Mouse (Mus musculus): ENCODE data around the gene Clip2. TPM values are rescaled to one million over a fixed set of nuclear protein-coding genes. Genes with fewer than 3 reads are reported as not detected.
A peak's percentile ranks its signal among the peaks of the same experiment; 100 is the strongest.

Gene Clip2
- total and polyA plus RNA-seq, 3 experiments: 5.4 to 16.7 (median 8.7) TPM

- Histone ChIP-seq H3K4me3 (replicated peaks in 1 of 3; ENCODE audit: low read depth in 2 of 3, low read length in 2 of 3, poor library complexity in 1 of 3) (no peak overlapping the region), H3K9me3 (replicated peaks; ENCODE audit: low read length) (no peaks in the 10 kb centered on the region), H3K36me3 (replicated peaks in 1 of 2; ENCODE audit: control insufficient read depth in 1 of 2, insufficient read depth in 1 of 2, low read length in 1 of 2) (peaks cover 0 to 14% of the 10 kb centered on the region in 2 experiments), H3K9ac (ENCODE audit: insufficient read depth, low read depth) (no peak overlapping the region), H3K4me2 (ENCODE audit: insufficient read depth, low read depth, poor library complexity, severe bottlenecking) (no peak overlapping the region), H3K79me2 (replicated peaks; ENCODE audit: control insufficient read depth, extremely low read depth, insufficient read depth, poor library complexity, severe bottlenecking) (no peaks in the 10 kb centered on the region), H3K4me1 (ENCODE audit: control insufficient read depth in 1 of 2, insufficient read depth in 2 of 2) (peaks cover 6 to 46% of the 10 kb centered on the region in 2 experiments), H3K27me3 (replicated peaks) (no peaks in the 10 kb centered on the region), H3K27ac (ENCODE audit: insufficient read depth, low read depth) (no peak overlapping the region)
- dilution Hi-C loops (cut with MboI; ENCODE audit: extremely low pct_ligation_motif_present, extremely low pct_unique_long_range_greater_than_20kb, low sequenced_read_pairs): no loop called here
- TF ChIP-seq SIN3A (IDR thresholded peaks at IDR 0.05; ENCODE audit: low read length) (no peak), MAX (IDR thresholded peaks at IDR 0.05; ENCODE audit: low read length) (no peak), NELFE (IDR thresholded peaks at IDR 0.05; ENCODE audit: low read depth, low read length) (no peak), E2F4 (IDR thresholded peaks at IDR 0.05; ENCODE audit: insufficient replicate concordance, low read depth, low read length) (no peak), CTCF (conservative IDR thresholded peaks at IDR 0.05 in 1 of 2, IDR thresholded peaks at IDR 0.05 in 1 of 2; ENCODE audit: low read depth in 2 of 2, low read length in 2 of 2) (no peak), USF2 (conservative IDR thresholded peaks at IDR 0.05; ENCODE audit: low read depth, low read length) (no peak), ZNF384 (IDR thresholded peaks at IDR 0.05; ENCODE audit: low read depth, low read length) (peak; percentile 66), BHLHE40 (IDR thresholded peaks at IDR 0.05; ENCODE audit: low read depth, low read length) (no peak)
- DNase-seq (ENCODE audit: extremely low read depth): no peak
- in situ Hi-C loops (cut with MboI; ENCODE audit: low pct_ligation_motif_present, low pct_unique_long_range_greater_than_20kb, low sequenced_read_pairs): loop anchor here (5.0 kb wide), 1 partner anchor 42 kb away; no protein-coding TSS in a partner anchor
Observed at GRCm38 (mm10) chr5:134549640-134550168, 2.5 kb downstream of the Clip2 start.

- Histone ChIP-seq H3K9me3 (replicated peaks; ENCODE audit: low read length) (no peaks in the 10 kb centered on the region), H3K27me3 (replicated peaks) (no peaks in the 10 kb centered on the region), H3K36me3 (replicated peaks in 1 of 2; ENCODE audit: control insufficient read depth in 1 of 2, insufficient read depth in 1 of 2, low read length in 1 of 2) (peaks cover 0 to 22% of the 10 kb centered on the region in 2 experiments), H3K4me3 (replicated peaks in 1 of 3; ENCODE audit: low read depth in 2 of 3, low read length in 2 of 3, poor library complexity in 1 of 3) (no peak overlapping the region), H3K4me1 (ENCODE audit: control insufficient read depth in 1 of 2, insufficient read depth in 2 of 2) (peaks cover 6 to 36% of the 10 kb centered on the region in 2 experiments), H3K9ac (ENCODE audit: insufficient read depth, low read depth) (no peak overlapping the region), H3K79me2 (replicated peaks; ENCODE audit: control insufficient read depth, extremely low read depth, insufficient read depth, poor library complexity, severe bottlenecking) (no peaks in the 10 kb centered on the region), H3K4me2 (ENCODE audit: insufficient read depth, low read depth, poor library complexity, severe bottlenecking) (no peak overlapping the region), H3K27ac (ENCODE audit: insufficient read depth, low read depth) (no peak overlapping the region)
- no peak for TF ChIP-seq USF2 (conservative IDR thresholded peaks at IDR 0.05; ENCODE audit: low read depth, low read length)
- no peak for TF ChIP-seq SMC3 (IDR thresholded peaks at IDR 0.05; ENCODE audit: low read depth, low read length)
- TF ChIP-seq POLR2AphosphoS2 (IDR thresholded peaks at IDR 0.05; ENCODE audit: low read depth, low read length): no peak
- no peak for TF ChIP-seq EP300 (IDR thresholded peaks at IDR 0.05; ENCODE audit: low read length)
- no peak for TF ChIP-seq MAX (IDR thresholded peaks at IDR 0.05; ENCODE audit: low read length)
- TF ChIP-seq UBTF (IDR thresholded peaks at IDR 0.05; ENCODE audit: low read depth, low read length): no peak
- TF ChIP-seq NRF1 (IDR thresholded peaks at IDR 0.05; ENCODE audit: low read depth, low read length): no peak
- no peak for TF ChIP-seq ETS1 (conservative IDR thresholded peaks at IDR 0.05; ENCODE audit: low read depth, low read length)
- no peak for TF ChIP-seq JUN (IDR thresholded peaks at IDR 0.05; ENCODE audit: insufficient read depth, low read depth, low read length)
- TF ChIP-seq CTCF (conservative IDR thresholded peaks at IDR 0.05 in 1 of 2, IDR thresholded peaks at IDR 0.05 in 1 of 2; ENCODE audit: low read depth in 2 of 2, low read length in 2 of 2): no peak
- no peak for TF ChIP-seq USF1 (IDR thresholded peaks at IDR 0.05; ENCODE audit: low read depth, low read length)
- dilution Hi-C loops (cut with MboI; ENCODE audit: extremely low pct_ligation_motif_present, extremely low pct_unique_long_range_greater_than_20kb, low sequenced_read_pairs): no loop called here
- in situ Hi-C loops (cut with MboI; ENCODE audit: low pct_ligation_motif_present, low pct_unique_long_range_greater_than_20kb, low sequenced_read_pairs): no loop called here
- no peak for DNase-seq (ENCODE audit: extremely low read depth)
Observed at GRCm38 (mm10) chr5:134548306-134548705, 3.9 kb downstream of the Clip2 start.

Measured in CH12.LX (cell line).